ENCODE assay signal across 26 mouse cellular contexts in genomic region chr2:132016034-132016433, GRCm38 (mm10). TPM values are rescaled to one million over a fixed set of nuclear protein-coding genes. Genes with fewer than 3 reads are reported as not detected.
A peak's percentile ranks its signal among the peaks of the same experiment; 100 is the strongest.
DNase-seq lines count a peak whose midpoint lies in the region; ATAC-seq and TF ChIP-seq lines count a peak whose summit lies in the region.
"Had no signal": no experiment of that assay in that cellular context is flagged by ENCODE, and none has a peak within 500 bp of the region (broad histone marks: within the 10 kb centered on the region; RNA-seq: fewer than 3 reads in every experiment).

No protein-coding gene starts in this region.

- TF ChIP-seq POLR2A in brain, embryonic 14.5 days (IDR thresholded peaks at IDR 0.05; ENCODE audit: borderline replicate concordance, extremely low read depth, insufficient read depth, insufficient read length, poor library complexity, severe bottlenecking): no peak

- no peaks in the 10 kb centered on the region for H3K9me3 ChIP-seq in forebrain, embryonic 13.5 days (replicated peaks)
- H3K9me3 ChIP-seq in forebrain, embryonic 10.5 days: no peaks in the 10 kb centered on the region
- no peaks in the 10 kb centered on the region for H3K9me3 ChIP-seq in forebrain, embryonic 15.5 days
- no peaks in the 10 kb centered on the region for H3K9me3 ChIP-seq in forebrain, embryonic 11.5 days (ENCODE audit: control insufficient read depth, low read length)
- no peaks in the 10 kb centered on the region for H3K9me3 ChIP-seq in forebrain, postnatal 0 days (ENCODE audit: low read length)
- H3K9me3 ChIP-seq: embryonic facial prominence, embryonic 13.5 days; embryonic facial prominence, embryonic 15.5 days; G1E had no signal

- no peaks in the 10 kb centered on the region for H3K27me3 ChIP-seq in forebrain, embryonic 13.5 days
- H3K27me3 ChIP-seq in forebrain, embryonic 10.5 days (ENCODE audit: poor library complexity, severe bottlenecking): no peaks in the 10 kb centered on the region
- H3K27me3 ChIP-seq in forebrain, embryonic 15.5 days: no peaks in the 10 kb centered on the region
- H3K27me3 ChIP-seq in forebrain, embryonic 11.5 days (ENCODE audit: control insufficient read depth, insufficient read depth, low read length): no peaks in the 10 kb centered on the region
- no peaks in the 10 kb centered on the region for H3K27me3 ChIP-seq in forebrain, postnatal 0 days (ENCODE audit: insufficient read depth, low read length)
- H3K27me3 ChIP-seq: CH12.LX; embryonic facial prominence, embryonic 13.5 days; embryonic facial prominence, embryonic 15.5 days; Patski had no signal

- peaks cover 15% of the 10 kb centered on the region for H3K36me3 ChIP-seq in forebrain, embryonic 13.5 days (ENCODE audit: poor library complexity, severe bottlenecking)
- H3K36me3 ChIP-seq in forebrain, embryonic 10.5 days (replicated peaks): peaks cover 33% of the 10 kb centered on the region
- H3K36me3 ChIP-seq in forebrain, embryonic 15.5 days: peaks cover 8% of the 10 kb centered on the region; the same call in 1 of the 2 replicates
- no peaks in the 10 kb centered on the region for H3K36me3 ChIP-seq in forebrain, embryonic 11.5 days (ENCODE audit: control insufficient read depth, insufficient read depth, low read length)
- peaks cover 11% of the 10 kb centered on the region for H3K36me3 ChIP-seq in forebrain, postnatal 0 days (ENCODE audit: insufficient read depth)
- H3K36me3 ChIP-seq: embryonic facial prominence, embryonic 13.5 days; embryonic facial prominence, embryonic 15.5 days; G1E had no signal

- 51% methylated on average over 1 of the region's 1 CpGs for WGBS in forebrain, embryonic 13.5 days
- WGBS in forebrain, embryonic 10.5 days: 85% methylated on average over 1 of the region's 1 CpGs
- WGBS in forebrain, embryonic 15.5 days: 50% methylated on average over 1 of the region's 1 CpGs
- WGBS in forebrain, embryonic 11.5 days: 76% methylated on average over 1 of the region's 1 CpGs
- WGBS in forebrain, postnatal 0 days: 46% methylated on average over 1 of the region's 1 CpGs

- no peak overlapping the region for H3K4me3 ChIP-seq in forebrain, embryonic 13.5 days
- H3K4me3 ChIP-seq in forebrain, embryonic 10.5 days: no peak overlapping the region
- H3K4me3 ChIP-seq in forebrain, embryonic 15.5 days: no peak overlapping the region
- no peak overlapping the region for H3K4me3 ChIP-seq in forebrain, embryonic 11.5 days (ENCODE audit: low read depth, low read length)
- no peak overlapping the region for H3K4me3 ChIP-seq in forebrain, postnatal 0 days (ENCODE audit: low read depth, low read length)
- H3K4me3 ChIP-seq: embryonic facial prominence, embryonic 13.5 days; embryonic facial prominence, embryonic 15.5 days; erythroblast, embryonic 14.5 days had no signal

- no peak for DNase-seq in forebrain, embryonic 10.5 days (ENCODE audit: extremely low spot score, low spot score)
- no peak for DNase-seq in forebrain, embryonic 11.5 days (ENCODE audit: low spot score)
- DNase-seq in brain, embryonic 14.5 days (ENCODE audit: low read depth): peak; percentile 59
- no peak for DNase-seq in forebrain, postnatal 0 days
- no peak for DNase-seq in adrenal gland, adult 8-10 months
- DNase-seq: adrenal gland, adult 2 months; adrenal gland, postnatal 14 days; adrenal gland, postnatal 36 days; B cell, adult 2 months; cerebellum, adult 11 months; cerebellum, adult 18-20 months; cerebellum, adult 8-10 months; cerebellum, adult 9-11 months; cerebellum, postnatal 14 days; cerebellum, postnatal 36 days; embryo, embryonic 11 days had no signal

- no peak overlapping the region for H3K27ac ChIP-seq in forebrain, embryonic 13.5 days
- H3K27ac ChIP-seq in forebrain, embryonic 10.5 days: no peak overlapping the region
- H3K27ac ChIP-seq in forebrain, embryonic 15.5 days (replicated peaks): no peak overlapping the region
- no peak overlapping the region for H3K27ac ChIP-seq in forebrain, embryonic 11.5 days (ENCODE audit: low read depth, low read length)
- H3K27ac ChIP-seq in forebrain, postnatal 0 days (ENCODE audit: low read depth, low read length): no peak overlapping the region; the same call in 1 of the 2 replicates
- H3K27ac ChIP-seq: embryonic facial prominence, embryonic 13.5 days; embryonic facial prominence, embryonic 15.5 days had no signal

- ATAC-seq in forebrain, embryonic 13.5 days: 0 out of 2 replicates have a peak, but pooled peaks have one; percentile 16
- ATAC-seq in forebrain, embryonic 15.5 days (replicated peaks): 0 out of 2 replicates have a peak, but pooled peaks have one; percentile 43
- ATAC-seq in forebrain, embryonic 11.5 days (replicated peaks; ENCODE audit: low FRiP score): no peak
- peak; percentile 74 for ATAC-seq in forebrain, postnatal 0 days
- no peak for ATAC-seq in activated CD4-positive, CD25-positive, alpha-beta regulatory T cell, adult 4 months
- ATAC-seq: CD4-positive, CD25-positive, alpha-beta regulatory T cell, adult 4 months; Patski had no signal

- H3K9ac ChIP-seq in forebrain, embryonic 13.5 days: no peak overlapping the region
- no peak overlapping the region for H3K9ac ChIP-seq in forebrain, embryonic 15.5 days (replicated peaks)
- no peak overlapping the region for H3K9ac ChIP-seq in forebrain, embryonic 11.5 days (ENCODE audit: low read length)
- no peak overlapping the region for H3K9ac ChIP-seq in forebrain, postnatal 0 days
- H3K9ac ChIP-seq: embryonic facial prominence, embryonic 13.5 days; embryonic facial prominence, embryonic 15.5 days had no signal

- H3K4me2 ChIP-seq in forebrain, embryonic 13.5 days: no peak overlapping the region
- H3K4me2 ChIP-seq in forebrain, embryonic 15.5 days (replicated peaks): no peak overlapping the region
- H3K4me2 ChIP-seq in forebrain, embryonic 11.5 days (ENCODE audit: low read depth, low read length, severe bottlenecking): no peak overlapping the region
- no peak overlapping the region for H3K4me2 ChIP-seq in forebrain, postnatal 0 days (ENCODE audit: low read depth)
- H3K4me2 ChIP-seq: embryonic facial prominence, embryonic 13.5 days; embryonic facial prominence, embryonic 15.5 days had no signal

- H3K4me1 ChIP-seq in forebrain, embryonic 13.5 days: no peaks in the 10 kb centered on the region; the same call in 1 of the 2 replicates
- H3K4me1 ChIP-seq in forebrain, embryonic 10.5 days: peaks cover 16% of the 10 kb centered on the region
- no peaks in the 10 kb centered on the region for H3K4me1 ChIP-seq in forebrain, embryonic 15.5 days
- no peaks in the 10 kb centered on the region for H3K4me1 ChIP-seq in forebrain, embryonic 11.5 days (replicated peaks; ENCODE audit: control insufficient read depth, insufficient read depth, low read length)
- H3K4me1 ChIP-seq in forebrain, postnatal 0 days (ENCODE audit: insufficient read depth): no peaks in the 10 kb centered on the region; the same call in 1 of the 2 replicates

- no peak for TF ChIP-seq CTCF in brain, embryonic 14.5 days (IDR thresholded peaks at IDR 0.05; ENCODE audit: borderline replicate concordance, extremely low read depth, insufficient read depth, insufficient read length)
- TF ChIP-seq CTCF in forebrain, postnatal 0 days (IDR thresholded peaks at IDR 0.05; ENCODE audit: low read depth): no peak

RNA-seq across cellular contexts. Expression of gene Rassf2, which starts 14.0 kb away (rescaled TPM):
- 21.1 and 22.1 TPM in 2 replicates for polyA plus RNA-seq in forebrain, embryonic 13.5 days (2015; fragmentation: Nextera tagmentation; extraction: Ambion mirVana)
- polyA plus RNA-seq in forebrain, embryonic 10.5 days (2016; fragmentation: Nextera tagmentation; extraction: Ambion mirVana): 23.5 and 24.8 TPM in 2 replicates
- polyA plus RNA-seq in forebrain, embryonic 15.5 days (2015; fragmentation: Nextera tagmentation; extraction: Ambion mirVana): 26.2 and 26.8 TPM in 2 replicates
- 35.3 and 36.3 TPM in 2 replicates for polyA plus RNA-seq in forebrain, embryonic 11.5 days (2014; fragmentation: Nextera tagmentation; extraction: Ambion mirVana)
- 17.4 and 34.9 TPM in 2 replicates for polyA plus RNA-seq in brain, embryonic 14.5 days (2012; rRNA removed)
- total RNA-seq in forebrain, postnatal 0 days (2014; rRNA removed): 32.8 and 33.5 TPM in 2 replicates
- polyA plus RNA-seq in forebrain, postnatal 0 days (2015; fragmentation: Nextera tagmentation; extraction: Ambion mirVana): 15.3 and 19.4 TPM in 2 replicates
- 10 to 100 TPM; 59.8 to 83.1 TPM for polyA plus RNA-seq in activated CD4-positive, CD25-positive, alpha-beta regulatory T cell, adult 4 months (2017; shearing (Covaris generic))
- 10 to 100 TPM; 10.2 to 14.5 (median 12.2) TPM for total RNA-seq in adrenal gland, adult 8-10 months (2022)

Comparison
In these comparisons a context has a peak if more than half of its experiments do, and no peak if none do; other contexts are left out.
1. ATAC-seq: peak in forebrain, embryonic 13.5 days (single experiment), forebrain, embryonic 15.5 days (single experiment) and forebrain, postnatal 0 days (single experiment); none in forebrain, embryonic 11.5 days (single experiment) and activated CD4-positive, CD25-positive, alpha-beta regulatory T cell, adult 4 months (single experiment).